Mouse (Mus musculus) neural tube, embryonic 10.5 days (tissue): ENCODE data around the gene Mybpc1.
A peak's percentile ranks its signal among the peaks of the same experiment; 100 is the strongest.
"Not testable (repeated sequence)": the region's sequence is repeated elsewhere in the genome, so short reads cannot be mapped to it uniquely, and the experiment has no call there.

ENCODE experiments used
- DNase-seq: peaks from one replicate; pipeline ENCODE4 v3.0.0-alpha.2; 2017; ENCODE audit warnings: low spot score; ENCODE audit errors: extremely low spot score

Gene Mybpc1

DNA sequence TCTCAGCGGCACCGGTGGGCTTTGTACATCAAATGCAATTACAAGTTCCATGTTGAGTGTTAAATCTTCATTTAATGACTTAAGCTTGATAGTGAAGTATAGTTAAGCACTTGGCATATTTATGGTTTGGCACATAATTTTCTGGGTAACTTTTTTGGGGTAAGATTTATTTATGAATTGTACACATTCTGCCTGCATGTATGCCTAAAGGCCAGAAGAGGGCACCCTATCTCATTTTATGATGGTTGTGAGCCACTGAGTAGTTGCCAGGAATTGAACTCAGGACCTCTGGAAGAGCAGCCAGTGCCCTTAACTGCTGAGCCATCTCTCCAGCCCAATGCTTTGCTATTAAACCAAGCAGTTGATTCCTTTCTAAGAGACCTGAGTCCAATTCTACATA, 52.2 kb downstream of the Mybpc1 start:
- no peak for DNase-seq

DNA sequence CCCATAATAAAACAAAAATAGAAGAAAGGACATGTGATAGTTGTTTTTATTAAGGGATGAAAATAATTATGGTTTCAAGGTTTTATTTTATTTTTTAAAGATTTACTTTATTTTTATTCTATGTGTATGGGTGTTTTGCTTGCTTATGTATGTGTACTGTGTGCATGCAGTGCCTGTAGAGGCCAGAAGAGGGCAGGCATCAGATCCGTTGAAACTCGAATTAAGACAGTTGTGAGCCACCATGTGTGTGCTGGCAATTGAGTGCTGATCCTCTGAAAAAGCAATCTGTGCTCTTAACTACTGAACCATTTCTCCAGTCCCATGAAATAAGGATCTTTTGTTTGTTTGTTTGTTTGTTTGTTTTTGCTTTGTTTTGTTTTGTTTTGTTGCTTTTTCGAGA, 54.7 kb downstream of the Mybpc1 start:
- DNase-seq = no peak

DNA sequence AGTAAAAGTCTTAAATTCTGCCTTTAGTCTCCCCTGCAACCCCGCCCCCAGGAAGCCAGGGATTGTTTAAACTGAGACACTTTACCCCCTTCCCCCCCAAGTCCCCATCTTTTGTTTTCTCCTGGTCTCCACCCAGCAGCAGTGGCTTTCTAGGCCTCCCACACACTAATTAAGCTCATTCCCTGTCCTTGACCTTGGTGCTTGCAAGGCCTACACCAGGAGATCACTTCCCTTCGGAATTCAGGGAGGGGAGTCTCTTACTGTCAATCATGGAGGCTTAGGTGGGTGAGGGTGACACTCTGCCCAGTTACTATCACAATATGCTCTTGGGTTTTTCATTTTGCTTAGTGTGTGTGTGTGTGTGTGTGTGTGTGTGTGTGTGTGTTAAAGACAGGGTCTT, 57.3 kb downstream of the Mybpc1 start:
- DNase-seq = no peak

DNA sequence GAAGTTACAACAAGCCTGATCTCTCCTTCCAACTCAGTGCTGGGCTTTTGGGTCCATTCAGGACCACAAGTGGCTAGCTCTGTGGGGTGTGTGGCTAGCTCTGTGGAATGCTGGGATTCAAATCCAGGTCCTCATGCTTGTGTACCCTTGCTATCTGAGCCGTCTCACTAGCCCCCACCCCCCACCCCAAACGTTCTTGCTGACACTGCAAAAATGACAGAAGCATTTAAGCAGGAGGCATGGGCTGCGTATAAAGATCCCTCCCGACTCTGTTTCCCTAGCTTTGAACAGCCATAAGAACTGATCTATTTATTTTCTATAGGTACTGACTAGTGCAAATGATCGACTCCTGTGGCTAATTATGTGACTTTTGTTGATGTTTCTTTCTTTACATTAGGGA, 74.3 kb downstream of the Mybpc1 start:
- no peak for DNase-seq

DNA sequence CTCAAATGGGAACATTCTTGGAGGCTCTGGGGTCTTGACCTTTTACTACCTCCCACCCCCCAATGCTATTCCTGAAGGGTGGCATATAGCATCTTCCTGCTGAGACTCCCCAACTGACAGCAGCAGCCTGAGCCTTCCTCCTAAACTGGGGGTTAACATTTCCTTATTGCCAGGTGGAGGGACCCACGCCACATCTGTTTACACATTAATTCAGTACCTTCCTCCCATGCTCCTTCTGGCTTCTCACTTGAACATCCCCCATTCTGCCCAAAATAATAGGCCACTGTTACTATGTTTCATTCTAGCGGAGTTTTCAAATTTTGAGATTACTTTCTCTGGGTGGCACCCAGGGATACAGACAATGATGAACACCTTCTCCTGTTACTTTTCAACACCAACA, 80.9 kb downstream of the Mybpc1 start:
- no peak for DNase-seq

DNA sequence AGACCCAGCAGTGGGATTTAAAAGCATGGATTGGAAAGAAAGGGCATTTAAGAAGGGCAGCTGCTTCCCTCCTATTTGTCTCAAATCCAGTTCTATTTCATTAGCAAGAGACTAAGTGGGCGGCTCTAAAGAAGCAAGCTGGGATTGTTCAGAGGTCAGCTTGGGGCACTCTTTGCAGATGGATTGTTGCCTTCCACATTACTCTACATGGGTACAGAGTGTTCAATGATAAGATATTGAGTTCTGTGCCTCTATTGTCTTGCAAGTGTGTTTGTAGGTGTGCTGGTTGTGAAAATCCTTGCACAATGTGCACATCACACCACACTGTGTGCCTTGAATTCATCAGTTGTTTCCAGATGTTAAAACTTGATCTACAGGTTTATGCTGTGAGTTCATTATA, 81.7 kb downstream of the Mybpc1 start:
- no peak for DNase-seq

DNA sequence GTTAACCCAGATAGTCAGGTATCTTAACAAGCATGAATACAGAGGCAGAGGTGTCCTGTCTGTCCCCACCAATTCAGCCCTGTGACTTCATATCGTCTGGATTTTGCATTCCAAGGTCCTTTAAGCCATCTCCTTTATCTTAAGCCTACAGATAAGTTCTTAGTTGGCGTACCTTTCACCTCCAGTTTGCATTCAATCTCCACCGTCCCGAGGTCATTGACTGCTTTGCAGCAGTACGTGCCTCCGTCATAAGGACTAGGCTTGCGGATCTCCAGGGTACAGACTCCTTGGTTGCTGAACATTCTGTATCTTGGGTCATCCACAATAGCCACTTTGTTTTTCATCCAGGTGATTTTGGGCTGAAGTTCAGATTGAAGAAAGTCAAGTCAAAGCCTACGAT, 82.2 kb downstream of the Mybpc1 start:
- DNase-seq = no peak

DNA sequence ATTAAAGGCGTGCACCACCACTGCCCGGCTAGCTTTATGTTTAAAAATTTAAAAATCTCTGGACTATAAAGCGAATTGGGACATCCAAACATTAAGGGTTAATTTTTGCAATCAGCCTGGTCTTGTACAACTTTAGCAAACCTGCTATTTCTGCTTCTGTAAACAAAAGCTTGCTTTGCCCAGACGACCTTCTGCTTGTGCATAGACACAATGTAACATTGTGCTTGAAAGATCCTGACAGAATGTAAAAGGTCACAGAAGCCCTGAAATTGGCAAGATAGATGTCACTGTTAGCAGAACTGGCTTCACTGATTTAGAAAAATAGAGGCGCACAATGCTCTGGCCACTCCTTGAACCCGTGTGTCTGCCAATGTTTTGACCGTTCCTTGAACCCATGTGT, 89.9 kb downstream of the Mybpc1 start:
- not testable (repeated sequence) for DNase-seq

DNA sequence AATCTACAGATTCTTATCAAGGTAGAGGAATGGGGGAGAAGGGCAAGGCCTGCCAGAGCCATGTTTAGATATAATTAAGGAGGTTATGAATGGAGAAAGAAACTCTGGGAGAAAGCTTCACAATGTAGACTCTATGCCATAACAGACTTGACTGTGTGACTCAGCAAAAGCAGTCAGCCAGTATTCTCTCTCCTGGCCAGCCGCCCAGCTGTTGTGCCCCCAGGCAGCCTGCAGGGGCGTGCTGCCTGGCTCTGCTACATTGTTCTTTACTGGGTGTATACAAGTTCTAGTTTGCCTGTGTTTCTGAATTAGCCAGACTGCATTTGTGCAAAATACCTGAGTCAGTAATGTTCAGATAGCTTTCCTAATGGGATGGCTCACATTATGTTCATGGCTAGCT, 90.5 kb downstream of the Mybpc1 start:
- no peak for DNase-seq

DNA sequence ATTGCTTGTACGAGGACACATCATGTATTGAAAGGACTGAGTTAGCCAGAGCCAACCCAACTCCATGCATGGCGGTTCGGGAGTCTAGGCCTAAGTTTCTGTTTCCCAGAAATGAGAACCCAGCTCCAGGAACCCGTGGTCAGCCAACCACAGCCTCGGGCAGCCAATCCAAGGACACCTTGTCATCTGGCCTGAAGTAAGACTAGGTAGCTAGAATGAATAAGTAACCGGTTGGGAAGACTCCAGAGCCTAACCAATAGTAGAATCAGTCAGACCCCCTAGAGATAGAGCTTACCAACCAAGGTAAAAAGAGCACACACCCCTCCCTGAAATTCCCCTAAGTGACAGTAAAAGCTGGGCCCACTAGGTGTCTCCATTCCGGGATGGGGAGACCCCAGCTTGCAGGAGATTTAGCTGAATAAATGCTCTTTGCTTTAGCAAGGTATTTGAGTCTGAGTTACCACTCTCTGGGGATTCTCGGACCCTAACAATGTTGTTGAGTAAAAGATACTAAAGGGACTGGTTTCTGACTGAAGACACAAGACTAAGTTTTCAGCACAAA, 91.3 kb downstream of the Mybpc1 start:
- DNase-seq = no peak

DNA sequence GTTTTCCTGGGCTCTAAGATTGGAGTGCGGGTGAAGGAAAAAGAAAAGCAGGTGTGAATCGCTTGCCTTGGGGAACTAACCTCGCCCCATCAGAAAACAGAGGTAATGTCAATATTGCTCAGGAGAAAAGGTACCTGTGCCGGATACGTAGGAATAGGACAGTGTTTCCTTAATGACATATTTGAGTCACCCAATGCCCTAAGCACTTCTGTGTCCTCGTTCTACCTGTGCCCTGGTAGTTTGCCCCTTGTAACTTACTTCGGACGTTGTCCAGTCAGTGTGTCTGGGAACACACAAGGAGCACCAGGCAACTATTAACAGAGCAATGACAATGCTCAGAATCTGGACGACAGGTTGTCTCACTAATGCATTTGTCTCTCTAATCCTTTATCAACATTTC, 93.6 kb downstream of the Mybpc1 start:
- no peak for DNase-seq

DNA sequence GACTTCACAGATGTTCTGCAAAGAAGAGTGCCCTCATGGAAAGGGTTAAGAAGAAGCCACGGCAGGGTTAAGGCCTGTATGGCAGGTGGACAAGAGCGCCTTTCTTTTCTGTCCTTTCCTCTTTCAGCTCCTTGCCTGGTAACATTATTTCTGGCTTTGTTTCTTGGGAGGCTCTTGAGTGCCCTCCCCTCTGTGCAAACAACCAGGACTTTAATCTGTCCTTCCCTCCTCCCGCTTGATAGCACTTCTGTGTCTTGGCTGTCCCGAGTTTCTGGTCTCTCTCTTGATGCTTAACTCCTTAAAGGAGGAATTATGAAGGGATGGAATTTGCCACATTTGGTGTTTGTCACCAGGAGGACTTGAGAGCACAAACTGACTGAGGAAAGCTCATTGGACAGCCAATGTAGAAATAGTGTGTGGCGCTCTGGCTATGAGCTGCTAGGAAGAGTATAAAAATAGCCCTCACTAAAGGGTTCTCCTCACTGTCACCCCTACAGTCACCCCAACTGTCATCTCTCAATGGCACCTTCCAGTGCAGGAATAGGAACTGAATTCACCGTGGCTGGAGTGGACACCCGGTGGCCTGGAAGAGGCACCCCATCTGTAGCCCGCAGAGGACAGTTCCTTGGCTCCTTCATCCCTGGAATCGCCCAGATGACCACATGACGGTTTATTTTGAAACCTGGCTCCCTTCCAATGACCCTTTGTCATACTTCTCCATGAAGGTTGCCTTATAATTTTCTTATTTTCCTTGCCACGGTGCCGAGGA, 94.3 kb downstream of the Mybpc1 start:
- no peak for DNase-seq

DNA sequence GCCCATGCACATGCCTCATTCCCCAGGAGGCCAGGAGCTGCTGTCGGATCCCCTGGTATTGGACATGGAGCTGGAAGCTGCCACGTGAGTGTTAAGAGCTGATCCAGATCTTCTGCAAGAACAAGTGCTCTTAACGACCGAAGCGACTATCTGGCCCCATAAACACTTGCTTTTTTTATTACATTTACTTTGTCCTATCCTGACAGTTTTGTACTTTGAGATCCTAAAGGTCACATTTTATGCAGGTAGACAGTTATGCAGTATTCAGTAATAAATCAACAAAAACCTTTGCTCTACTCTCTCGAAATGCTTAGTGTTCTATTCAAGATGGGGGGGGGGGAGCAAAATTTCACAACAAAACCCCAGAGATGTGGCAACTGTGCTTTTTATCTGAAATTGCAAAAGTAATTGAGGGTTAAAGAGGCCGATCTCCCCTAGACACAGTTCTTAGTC, 97.2 kb downstream of the Mybpc1 start:
- DNase-seq = no peak

DNA sequence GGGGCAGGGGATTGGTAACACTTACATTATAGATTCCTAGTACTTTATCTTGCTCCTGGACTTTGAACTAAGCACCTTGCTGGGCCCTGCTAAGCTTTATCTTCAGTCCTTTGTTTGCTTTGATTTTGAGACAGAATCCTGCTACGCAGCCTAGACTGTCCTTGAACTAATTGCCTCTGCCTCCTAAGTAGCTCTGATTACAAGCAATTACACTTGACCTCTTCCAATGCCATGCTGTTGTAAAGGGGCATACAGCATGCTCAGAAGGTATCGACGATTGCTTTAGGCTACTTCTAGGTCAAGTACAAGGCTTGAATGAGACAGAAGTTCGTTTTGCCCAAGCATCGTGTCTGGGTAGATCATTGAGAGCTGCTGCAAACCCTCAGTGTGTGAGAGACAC, 99.7 kb downstream of the Mybpc1 start:
- DNase-seq = no peak

DNA sequence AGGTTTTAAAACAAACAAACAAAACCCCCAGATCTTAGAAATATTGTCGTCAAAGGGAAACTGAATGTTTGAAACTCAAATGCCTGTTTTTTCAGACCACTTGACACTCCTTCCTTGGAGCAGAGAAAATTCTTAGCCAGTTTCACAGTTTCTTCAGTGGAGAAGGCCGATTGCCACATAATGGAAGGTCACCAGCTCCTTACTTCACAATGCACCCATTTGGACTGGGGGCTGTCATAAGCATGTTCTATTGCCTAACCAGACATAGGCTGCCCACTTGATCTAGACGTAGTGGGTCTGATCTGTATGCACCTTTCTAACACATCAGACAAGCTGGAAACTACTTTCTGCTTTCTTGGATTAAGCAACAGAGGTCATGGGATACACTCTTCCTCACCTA, 100.5 kb downstream of the Mybpc1 start:
- DNase-seq = no peak

DNA sequence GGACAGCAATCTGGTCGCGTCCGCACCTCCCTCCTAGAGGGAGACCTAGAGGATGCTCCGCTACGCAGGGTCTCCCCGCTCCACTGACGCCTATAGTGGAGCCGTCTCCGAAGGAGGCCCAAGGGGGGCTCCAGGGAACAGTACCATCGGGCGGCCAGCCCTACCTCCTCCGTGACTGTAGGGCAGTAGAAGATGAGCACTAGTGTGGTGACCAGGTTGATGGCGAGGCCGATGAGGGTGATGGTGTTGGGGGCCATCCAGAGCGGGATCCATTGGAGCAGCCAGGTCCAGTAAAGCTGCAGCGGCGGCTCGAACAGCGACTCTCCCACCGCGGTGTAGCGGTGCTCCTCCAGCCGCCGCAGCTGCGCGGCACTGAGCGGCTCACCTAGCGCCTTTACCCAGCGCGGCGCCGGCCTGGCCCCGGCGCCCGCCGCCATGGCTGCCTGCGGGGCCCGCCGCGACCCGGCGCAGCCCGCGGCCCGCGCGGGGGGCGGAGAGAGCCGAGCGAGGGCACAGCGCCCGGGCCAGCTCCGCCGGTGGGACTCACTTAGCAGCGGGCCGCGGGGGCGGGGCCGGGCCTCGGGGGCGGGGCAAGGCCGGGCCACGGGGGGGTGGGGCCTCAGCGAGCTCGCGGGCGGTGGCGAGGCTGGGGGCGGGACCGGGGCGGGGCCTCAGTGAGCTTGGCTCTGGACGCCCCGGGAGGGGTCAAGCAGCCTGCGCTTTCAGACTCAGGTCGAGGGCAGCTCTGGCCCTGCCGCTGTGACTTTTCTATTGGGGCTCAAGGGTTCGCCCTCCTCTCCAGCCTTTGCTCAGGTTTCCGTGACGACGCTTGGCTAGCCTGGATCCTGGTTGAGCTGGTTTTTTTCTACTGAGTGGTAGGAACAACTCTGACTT, 101.3 kb downstream of the Mybpc1 start, which contains the start of gene Chpt1:
Gene Chpt1, minus strand, starts transcription at position 653 of the 894 bp plus-strand sequence.
- peak; percentile 91 for DNase-seq

DNA sequence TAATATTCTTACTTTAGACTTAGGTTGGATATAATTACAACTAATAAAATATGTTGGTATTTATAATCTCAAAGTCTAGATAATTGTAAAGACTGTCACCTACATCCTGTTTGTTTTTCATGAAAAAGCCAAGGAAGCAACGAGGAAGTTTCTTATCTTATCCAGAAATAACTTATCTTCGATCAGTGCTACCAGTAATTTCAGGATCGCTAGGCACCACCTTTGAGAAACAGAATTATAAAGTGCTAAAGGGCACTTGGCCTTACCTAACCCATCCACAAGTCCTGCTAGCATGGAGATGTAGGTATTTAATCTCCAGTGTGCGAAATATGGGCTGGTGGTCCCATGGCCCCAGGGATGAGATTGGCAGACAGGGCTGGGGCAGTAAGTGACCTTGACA, 102.0 kb downstream of the Mybpc1 start:
- no peak for DNase-seq

DNA sequence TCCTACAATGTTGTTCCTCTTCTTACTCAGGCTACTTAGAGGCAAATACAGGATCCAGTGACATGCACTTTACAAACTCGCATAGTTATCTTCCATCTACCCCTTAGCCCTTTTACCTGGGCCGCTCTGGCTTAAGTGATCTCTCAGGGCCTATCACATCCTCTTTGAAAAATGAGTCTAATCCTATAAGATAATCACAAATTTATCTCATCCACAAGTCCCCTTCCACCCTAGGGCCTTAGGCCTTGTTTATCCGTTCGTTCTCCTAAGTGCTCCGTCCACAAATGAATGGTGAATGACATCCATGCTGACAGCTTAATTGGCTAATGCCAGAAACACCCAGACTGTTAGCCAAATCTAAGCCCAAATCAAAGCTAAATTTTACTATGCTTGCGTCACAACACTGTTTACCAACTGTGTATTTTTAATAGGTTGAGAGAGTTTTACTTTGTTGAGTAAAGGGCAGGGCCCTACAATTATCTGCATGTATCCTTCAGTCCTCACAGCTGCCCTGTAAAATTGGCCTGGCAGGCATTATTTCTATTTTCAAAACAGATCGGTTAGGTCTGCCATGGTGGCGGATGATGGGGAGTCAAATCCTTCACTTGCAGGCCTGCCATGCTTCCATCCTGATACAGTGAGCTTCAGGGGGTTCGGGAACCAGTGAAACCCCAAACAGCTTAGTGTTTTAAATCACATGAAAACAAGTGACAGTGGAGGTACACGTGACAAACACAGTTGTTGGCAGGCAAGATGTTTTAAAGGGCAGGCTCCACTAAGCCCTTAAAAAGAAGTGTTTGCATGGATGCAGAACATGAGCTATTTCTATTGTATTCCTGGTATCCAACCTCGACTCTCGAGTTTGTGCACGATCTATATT, 102.8 kb downstream of the Mybpc1 start:
- DNase-seq = no peak

DNA sequence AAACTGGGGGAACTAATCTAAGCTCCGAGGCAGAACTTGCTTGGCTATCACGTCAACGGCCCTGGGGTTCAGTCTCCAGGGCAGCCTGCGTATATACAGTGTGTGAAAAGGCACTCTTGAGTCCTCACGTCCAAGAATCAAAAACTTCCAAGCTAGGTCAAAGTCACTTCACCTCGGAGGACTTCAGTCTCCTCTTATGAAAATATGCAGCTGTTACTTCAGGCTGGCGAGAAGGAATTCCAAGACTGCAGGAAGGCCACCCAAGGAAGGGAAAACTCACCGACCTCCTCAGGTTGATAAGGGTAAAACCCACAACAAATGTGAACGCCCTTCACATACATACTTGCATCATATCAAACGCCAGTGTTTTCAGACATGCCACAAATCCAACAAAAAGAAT, 103.6 kb downstream of the Mybpc1 start:
- no peak for DNase-seq

DNA sequence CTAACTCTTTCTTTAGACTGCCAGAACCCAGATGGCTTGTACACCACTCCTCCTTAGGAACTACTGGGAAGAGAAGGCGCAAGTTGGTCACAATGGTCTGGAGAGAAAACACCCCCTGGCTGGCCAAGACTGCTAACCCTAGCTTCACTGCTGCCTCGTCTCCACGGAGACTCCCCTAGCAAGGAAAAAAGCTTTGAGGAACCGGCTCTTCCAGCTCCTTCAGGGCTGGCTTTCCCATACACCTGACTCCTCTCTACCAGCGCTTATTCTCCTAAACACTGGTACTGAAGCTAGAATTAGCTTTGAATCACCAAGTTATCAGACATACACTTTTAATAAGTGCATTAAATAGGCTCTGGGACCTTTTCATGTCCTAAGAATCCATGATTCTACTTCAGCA, 105.0 kb downstream of the Mybpc1 start:
- DNase-seq = no peak

DNA sequence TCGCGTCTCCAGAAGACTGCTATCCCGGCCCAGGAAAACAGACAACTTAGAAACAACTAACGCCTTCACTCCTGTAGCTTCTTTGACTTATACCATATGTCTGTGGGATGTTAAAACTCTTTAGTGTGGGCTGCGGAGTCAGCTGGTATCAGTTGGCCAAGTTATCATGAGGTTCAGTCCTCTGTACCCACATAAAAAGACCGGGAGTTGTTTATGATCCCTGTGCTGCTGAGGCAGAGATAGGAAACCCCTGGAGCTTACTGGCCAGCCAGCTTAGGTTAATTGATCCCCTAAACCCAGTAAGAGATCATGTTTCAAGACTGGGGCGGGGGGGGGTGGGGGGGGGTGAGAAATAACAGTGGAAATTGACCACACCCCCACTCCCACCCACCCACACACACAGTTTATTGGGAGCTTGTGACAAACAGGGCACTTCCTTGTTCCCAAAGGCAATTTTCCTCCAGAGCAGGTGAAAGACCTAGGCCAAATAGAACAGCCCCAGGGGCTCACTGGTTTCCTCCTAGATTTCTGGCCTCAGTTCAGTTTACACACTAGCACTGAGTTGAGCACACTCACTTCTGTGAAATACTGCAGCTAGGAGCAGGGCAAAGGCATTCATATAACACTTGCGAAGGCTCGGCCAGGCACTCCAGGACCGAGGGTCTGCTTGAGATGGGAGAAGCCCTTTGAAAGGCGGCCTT, 107.9 kb downstream of the Mybpc1 start:
- no peak for DNase-seq
